Mouse (Mus musculus): ENCODE measurements around the gene Kif27. TPM values are rescaled to one million over a fixed set of nuclear protein-coding genes. Genes with fewer than 3 reads are reported as not detected.

Kif27 gene
- polyA plus RNA-seq, 1 experiment from 2014 or later: 0.05 TPM

DNA sequence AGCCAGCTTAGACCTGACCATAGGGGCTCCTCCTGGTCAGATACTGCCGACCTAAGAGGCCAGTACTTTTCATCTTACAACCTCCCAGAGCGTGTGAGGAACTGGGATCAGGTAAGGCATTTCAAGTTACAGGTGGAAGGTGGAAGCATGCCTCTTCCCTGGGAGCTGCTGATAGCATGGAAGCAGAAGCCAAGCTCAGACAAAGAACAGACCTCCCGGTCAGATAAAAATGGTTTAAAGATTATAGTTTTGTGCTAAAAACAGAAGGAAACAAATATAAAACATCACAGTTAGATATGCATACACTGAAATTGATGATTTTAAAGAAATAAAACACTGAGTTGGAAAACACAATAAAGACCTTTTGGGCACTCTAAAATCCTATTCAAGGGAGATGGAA is 92.1 kb downstream of the Kif27 start:
- Histone ChIP-seq H3K9ac (replicated peaks) (no peak overlapping the region), H3K27ac (ENCODE audit: low read depth) (no peak overlapping the region), H3K4me3 (ENCODE audit: low read depth, low read length) (no peak overlapping the region), H3K27me3 (ENCODE audit: insufficient read depth, low read length) (0 out of 2 replicates have a peak, but pooled peaks cover 1% of the 10 kb centered on the region), H3K36me3 (replicated peaks; ENCODE audit: insufficient read depth, low read length) (no peaks in the 10 kb centered on the region), H3K4me1 (ENCODE audit: insufficient read depth) (peaks cover 4% of the 10 kb centered on the region; the same call in 1 of the 2 replicates), H3K9me3 (ENCODE audit: low read length) (no peaks in the 10 kb centered on the region), H3K4me2 (ENCODE audit: low read depth, low read length) (no peak overlapping the region)
- no peak for TF ChIP-seq EP300 (IDR thresholded peaks at IDR 0.05; ENCODE audit: low read depth)
- TF ChIP-seq CTCF (IDR thresholded peaks at IDR 0.05; ENCODE audit: low read depth): no peak
- ATAC-seq (no peak), DNase-seq (no peak)
- 62% methylated on average over 3 of the region's 3 CpGs for WGBS (ENCODE audit: insufficient replicate concordance)

GRCm38 (mm10) chr13:58263546-58263945 is 95.4 kb downstream of the Kif27 start:
- no peak overlapping the region for H3K9ac ChIP-seq (replicated peaks)
- H3K4me3 ChIP-seq (ENCODE audit: low read depth, low read length): no peak overlapping the region
- H3K4me1 ChIP-seq (ENCODE audit: insufficient read depth): peaks cover 4% of the 10 kb centered on the region; the same call in 1 of the 2 replicates
- peak; percentile 74 for ATAC-seq
- H3K4me2 ChIP-seq (ENCODE audit: low read depth, low read length): no peak overlapping the region
- H3K9me3 ChIP-seq (ENCODE audit: low read length): no peaks in the 10 kb centered on the region
- no peaks in the 10 kb centered on the region for H3K27me3 ChIP-seq (ENCODE audit: insufficient read depth, low read length)
- H3K27ac ChIP-seq (ENCODE audit: low read depth): no peak overlapping the region
- 64% methylated on average over 8 of the region's 8 CpGs for WGBS (ENCODE audit: insufficient replicate concordance)
- no peak for DNase-seq
- TF ChIP-seq EP300 (IDR thresholded peaks at IDR 0.05; ENCODE audit: low read depth) (no peak), CTCF (IDR thresholded peaks at IDR 0.05; ENCODE audit: low read depth) (no peak)
- H3K36me3 ChIP-seq (replicated peaks; ENCODE audit: insufficient read depth, low read length): no peaks in the 10 kb centered on the region

DNA sequence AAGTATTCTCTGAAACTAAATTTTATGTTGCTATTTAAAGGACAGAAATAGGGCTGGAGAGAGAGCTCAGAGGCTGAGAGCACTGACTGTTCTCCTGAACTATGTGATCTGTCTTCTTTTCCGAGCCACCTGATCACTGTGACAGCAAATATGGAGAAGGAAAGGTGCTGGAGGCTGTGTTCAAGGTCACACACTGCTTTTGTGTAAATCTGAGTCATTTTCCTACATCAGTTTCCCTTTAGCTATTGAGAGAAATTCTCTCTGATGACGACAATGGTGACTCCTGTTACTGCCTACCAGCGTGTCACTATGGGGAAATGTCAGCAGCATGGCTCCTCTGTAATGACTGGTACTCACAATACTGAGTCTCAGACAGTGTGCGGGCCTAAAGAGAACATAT is 97.2 kb downstream of the Kif27 start:
- TF ChIP-seq EP300 (IDR thresholded peaks at IDR 0.05; ENCODE audit: low read depth) (no peak), CTCF (IDR thresholded peaks at IDR 0.05; ENCODE audit: low read depth) (no peak)
- no peaks in the 10 kb centered on the region for H3K36me3 ChIP-seq (replicated peaks; ENCODE audit: insufficient read depth, low read length)
- H3K4me2 ChIP-seq (ENCODE audit: low read depth, low read length): no peak overlapping the region
- H3K4me3 ChIP-seq (ENCODE audit: low read depth, low read length): no peak overlapping the region
- peaks cover 4% of the 10 kb centered on the region; the same call in 1 of the 2 replicates for H3K4me1 ChIP-seq (ENCODE audit: insufficient read depth)
- H3K9ac ChIP-seq (replicated peaks): no peak overlapping the region
- no peak overlapping the region for H3K27ac ChIP-seq (ENCODE audit: low read depth)
- 73% methylated on average over 4 of the region's 4 CpGs for WGBS (ENCODE audit: insufficient replicate concordance)
- no peaks in the 10 kb centered on the region for H3K9me3 ChIP-seq (ENCODE audit: low read length)
- H3K27me3 ChIP-seq (ENCODE audit: insufficient read depth, low read length): no peaks in the 10 kb centered on the region
- DNase-seq: no peak
- no peak for ATAC-seq

DNA sequence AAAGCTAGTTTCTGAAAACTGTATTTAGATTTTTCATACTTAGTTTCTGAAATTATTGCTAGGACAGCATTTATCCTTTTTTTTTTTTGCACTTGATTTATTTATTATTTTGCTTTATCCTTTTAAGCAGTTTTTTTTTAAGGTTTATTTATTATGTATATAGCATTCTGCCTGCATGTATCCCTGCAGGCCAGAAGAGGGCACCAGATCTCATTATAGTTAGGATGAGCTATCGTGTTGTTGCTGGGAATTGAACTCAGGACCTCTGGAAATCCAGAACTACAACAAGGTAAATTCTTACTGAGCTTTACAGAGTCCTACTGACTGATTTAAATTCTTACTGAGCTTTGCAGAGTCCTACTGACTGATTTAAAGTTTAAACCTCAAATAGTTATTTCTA is 105.7 kb downstream of the Kif27 start:
- H3K4me2 ChIP-seq (ENCODE audit: low read depth, low read length): no peak overlapping the region
- H3K27me3 ChIP-seq (ENCODE audit: insufficient read depth, low read length): no peaks in the 10 kb centered on the region
- peak; percentile 34 for TF ChIP-seq CTCF (IDR thresholded peaks at IDR 0.05; ENCODE audit: low read depth)
- no peak for TF ChIP-seq EP300 (IDR thresholded peaks at IDR 0.05; ENCODE audit: low read depth)
- no peak overlapping the region for H3K27ac ChIP-seq (ENCODE audit: low read depth)
- no peaks in the 10 kb centered on the region; the same call in 1 of the 2 replicates for H3K36me3 ChIP-seq (replicated peaks; ENCODE audit: insufficient read depth, low read length)
- H3K4me1 ChIP-seq (ENCODE audit: insufficient read depth): no peaks in the 10 kb centered on the region
- DNase-seq (no peak), ATAC-seq (no peak)
- no peaks in the 10 kb centered on the region for H3K9me3 ChIP-seq (ENCODE audit: low read length)
- H3K9ac ChIP-seq (replicated peaks): no peak overlapping the region
- no peak overlapping the region for H3K4me3 ChIP-seq (ENCODE audit: low read depth, low read length)
- WGBS (ENCODE audit: insufficient replicate concordance): 78% methylated on average over 1 of the region's 1 CpGs

DNA sequence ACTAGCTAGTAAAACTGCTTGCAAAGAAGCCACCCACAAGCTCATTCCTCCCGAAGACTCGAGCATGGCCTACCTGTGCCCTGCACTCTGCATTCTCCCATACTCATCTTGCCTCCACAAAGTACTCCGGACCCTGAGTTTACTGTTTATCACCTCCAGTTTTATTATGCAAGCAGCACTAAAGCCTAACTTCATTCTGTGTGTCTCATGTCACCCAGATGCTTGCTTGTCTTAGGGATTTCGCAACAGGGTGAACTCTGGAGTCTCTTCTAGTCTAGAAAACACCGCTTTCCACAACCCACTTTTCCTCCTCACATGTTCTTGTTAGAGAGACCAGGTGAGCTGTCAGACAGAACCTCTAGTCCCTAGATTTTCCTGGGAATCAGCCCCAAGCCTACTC is 110.0 kb downstream of the Kif27 start:
- no peak overlapping the region for H3K4me3 ChIP-seq (ENCODE audit: low read depth, low read length)

More for the DNA sequence above, 110.0 kb downstream of the Kif27 start:
- Histone ChIP-seq H3K9ac (replicated peaks) (no peak overlapping the region), H3K4me2 (ENCODE audit: low read depth, low read length) (no peak overlapping the region), H3K27me3 (ENCODE audit: insufficient read depth, low read length) (no peaks in the 10 kb centered on the region), H3K27ac (ENCODE audit: low read depth) (no peak overlapping the region), H3K9me3 (ENCODE audit: low read length) (no peaks in the 10 kb centered on the region), H3K4me1 (ENCODE audit: insufficient read depth) (no peaks in the 10 kb centered on the region), H3K36me3 (replicated peaks; ENCODE audit: insufficient read depth, low read length) (no peaks in the 10 kb centered on the region; the same call in 1 of the 2 replicates)
- DNase-seq: no peak
- ATAC-seq: no peak
- 71% methylated on average over 5 of the region's 5 CpGs for WGBS (ENCODE audit: insufficient replicate concordance)
- TF ChIP-seq EP300 (IDR thresholded peaks at IDR 0.05; ENCODE audit: low read depth) (no peak), CTCF (IDR thresholded peaks at IDR 0.05; ENCODE audit: low read depth) (no peak)

MicroRNAs encoded within 50 kb of the gene (microRNA counts, 519-probe panel; counts per million panel counts)
- microRNA mmu-miR-7a: 3,649 counts per million, percentile 38 among the panel's probes with 10 or more counts

Small RNA genes lying within 50 kb of the gene (microRNA-seq; reads per million reads assigned to microRNA genes)
- gene Mir6369 (not detected), gene Mir7-1 (125 reads per million, percentile 45 among the genes with 10 or more reads in this experiment)

Other genes with a start within 250 kb of the Kif27 start
- 2.2 and 2.9 TPM in 2 replicates for gene Klhl3, start 245.5 kb downstream of the Kif27 start, polyA plus RNA-seq (2015; fragmentation: Nextera tagmentation; extraction: Ambion mirVana)
- gene Hnrnpa0, start 230.6 kb downstream of the Kif27 start, polyA plus RNA-seq (2015; fragmentation: Nextera tagmentation; extraction: Ambion mirVana): 11.0 and 11.4 TPM in 2 replicates
- 35.4 and 37.6 TPM in 2 replicates for gene Idnk, start 201.5 kb downstream of the Kif27 start, polyA plus RNA-seq (2015; fragmentation: Nextera tagmentation; extraction: Ambion mirVana)
- gene Ubqln1, start 143.5 kb downstream of the Kif27 start, polyA plus RNA-seq (2015; fragmentation: Nextera tagmentation; extraction: Ambion mirVana): 44.2 and 44.5 TPM in 2 replicates
- 10.4 and 14.1 TPM in 2 replicates for gene Gkap1, start 83.4 kb downstream of the Kif27 start, polyA plus RNA-seq (2015; fragmentation: Nextera tagmentation; extraction: Ambion mirVana)
- 15.4 and 16.6 TPM in 2 replicates for gene 2210016F16Rik, start 26.1 kb upstream of the Kif27 start, polyA plus RNA-seq (2015; fragmentation: Nextera tagmentation; extraction: Ambion mirVana)
- 9.0 and 9.8 TPM in 2 replicates for gene Rmi1, start 43.1 kb upstream of the Kif27 start, polyA plus RNA-seq (2015; fragmentation: Nextera tagmentation; extraction: Ambion mirVana)
- gene Hnrnpk, start 44.2 kb upstream of the Kif27 start, polyA plus RNA-seq (2015; fragmentation: Nextera tagmentation; extraction: Ambion mirVana): 332 and 351 TPM in 2 replicates

All from liver, postnatal 0 days (tissue).